Mouse (Mus musculus): ENCODE results near the gene Arl13b. TPM values are rescaled to one million over a fixed set of nuclear protein-coding genes. Genes with fewer than 3 reads are reported as not detected.

The Arl13b gene
- polyA plus RNA-seq, 1 experiment from 2014 or later: 15.3 TPM

GRCm38 (mm10) chr16:62804621-62805020 is 42.2 kb downstream of the Arl13b start:
- no peak overlapping the region for H3K4me3 ChIP-seq
- peaks cover 11% of the 10 kb centered on the region for H3K4me1 ChIP-seq
- H3K36me3 ChIP-seq (replicated peaks): peaks cover 20% of the 10 kb centered on the region
- DNase-seq (ENCODE audit: extremely low spot score, low spot score): no peak
- no peaks in the 10 kb centered on the region for H3K27me3 ChIP-seq (ENCODE audit: poor library complexity, severe bottlenecking)
- H3K9me3 ChIP-seq: no peaks in the 10 kb centered on the region
- WGBS: 98% methylated on average over 3 of the region's 3 CpGs
- H3K27ac ChIP-seq: no peak overlapping the region

GRCm38 (mm10) chr16:62799839-62800238 is 47.0 kb downstream of the Arl13b start:
- Histone ChIP-seq H3K36me3 (replicated peaks) (peaks cover 26% of the 10 kb centered on the region), H3K9me3 (no peaks in the 10 kb centered on the region), H3K27me3 (ENCODE audit: poor library complexity, severe bottlenecking) (no peaks in the 10 kb centered on the region), H3K4me3 (no peak overlapping the region), H3K4me1 (no peaks in the 10 kb centered on the region), H3K27ac (no peak overlapping the region)
- DNase-seq (ENCODE audit: extremely low spot score, low spot score): no peak
- WGBS: 90% methylated on average over 3 of the region's 3 CpGs

GRCm38 (mm10) chr16:62799426-62799825 is 47.4 kb downstream of the Arl13b start:
- Histone ChIP-seq H3K36me3 (replicated peaks) (peaks cover 24% of the 10 kb centered on the region), H3K27me3 (ENCODE audit: poor library complexity, severe bottlenecking) (no peaks in the 10 kb centered on the region), H3K9me3 (no peaks in the 10 kb centered on the region), H3K4me1 (no peaks in the 10 kb centered on the region), H3K27ac (no peak overlapping the region), H3K4me3 (no peak overlapping the region)
- no peak for DNase-seq (ENCODE audit: extremely low spot score, low spot score)
- WGBS: 82% methylated on average over 4 of the region's 4 CpGs

GRCm38 (mm10) chr16:62798808-62799207 is 48.0 kb downstream of the Arl13b start:
- no peak for DNase-seq (ENCODE audit: extremely low spot score, low spot score)
- H3K4me3 ChIP-seq: no peak overlapping the region
- 92% methylated on average over 3 of the region's 3 CpGs for WGBS
- H3K27ac ChIP-seq: no peak overlapping the region
- peaks cover 20% of the 10 kb centered on the region for H3K36me3 ChIP-seq (replicated peaks)
- H3K4me1 ChIP-seq: no peaks in the 10 kb centered on the region
- no peaks in the 10 kb centered on the region for H3K9me3 ChIP-seq
- H3K27me3 ChIP-seq (ENCODE audit: poor library complexity, severe bottlenecking): no peaks in the 10 kb centered on the region

GRCm38 (mm10) chr16:62796608-62797007 is 50.2 kb downstream of the Arl13b start:
- Histone ChIP-seq H3K27ac (no peak overlapping the region), H3K27me3 (ENCODE audit: poor library complexity, severe bottlenecking) (no peaks in the 10 kb centered on the region), H3K4me1 (no peaks in the 10 kb centered on the region), H3K9me3 (no peaks in the 10 kb centered on the region), H3K36me3 (replicated peaks) (peaks cover 13% of the 10 kb centered on the region), H3K4me3 (no peak overlapping the region)
- WGBS: 92% methylated on average over 1 of the region's 1 CpGs
- DNase-seq (ENCODE audit: extremely low spot score, low spot score): no peak

- DNase-seq (ENCODE audit: extremely low spot score, low spot score): peak; percentile 94
- no peaks in the 10 kb centered on the region; the same call in 1 of the 2 replicates for H3K36me3 ChIP-seq (replicated peaks)
Observed at GRCm38 (mm10) chr16:62786621-62787331, 60.1 kb downstream of the Arl13b start, which contains the start of gene Nsun3. Gene Nsun3 (minus strand): TSS chr16:62786818.

GRCm38 (mm10) chr16:62782229-62782628 is 64.6 kb downstream of the Arl13b start:
- DNase-seq (ENCODE audit: extremely low spot score, low spot score): no peak
- 72% methylated on average over 5 of the region's 5 CpGs for WGBS
- no peaks in the 10 kb centered on the region for H3K9me3 ChIP-seq

More at GRCm38 (mm10) chr16:62786621-62787331, 60.1 kb downstream of the Arl13b start, which contains the start of gene Nsun3:
- H3K4me3 ChIP-seq: peak within 1 kb of the TSS; percentile 63
- no peaks in the 10 kb centered on the region; the same call in 1 of the 2 replicates for H3K27me3 ChIP-seq (ENCODE audit: poor library complexity, severe bottlenecking)
- peaks cover 33% of the 10 kb centered on the region for H3K4me1 ChIP-seq
- no peaks in the 10 kb centered on the region for H3K9me3 ChIP-seq
- peak within 1 kb of the TSS; percentile 88 for H3K27ac ChIP-seq
- WGBS: 4% methylated on average over 41 of the region's 41 CpGs

GRCm38 (mm10) chr16:62778282-62778681 is 68.6 kb downstream of the Arl13b start:
- no peak overlapping the region for H3K27ac ChIP-seq
- no peak for DNase-seq (ENCODE audit: extremely low spot score, low spot score)
- whole genome bisulfite sequencing: 76% methylated on average over 10 of the region's 10 CpGs
- H3K4me1 ChIP-seq: 0 out of 2 replicates have a peak, but pooled peaks cover 7% of the 10 kb centered on the region
- H3K9me3 ChIP-seq: no peaks in the 10 kb centered on the region
- no peaks in the 10 kb centered on the region; the same call in 1 of the 2 replicates for H3K27me3 ChIP-seq (ENCODE audit: poor library complexity, severe bottlenecking)
- no peak overlapping the region for H3K4me3 ChIP-seq
- H3K36me3 ChIP-seq (replicated peaks): peaks cover 3% of the 10 kb centered on the region; the same call in 1 of the 2 replicates

More at GRCm38 (mm10) chr16:62782229-62782628, 64.6 kb downstream of the Arl13b start:
- Histone ChIP-seq H3K4me3 (no peak overlapping the region), H3K27ac (no peak overlapping the region), H3K4me1 (peaks cover 38% of the 10 kb centered on the region), H3K27me3 (ENCODE audit: poor library complexity, severe bottlenecking) (no peaks in the 10 kb centered on the region; the same call in 1 of the 2 replicates), H3K36me3 (replicated peaks) (no peaks in the 10 kb centered on the region; the same call in 1 of the 2 replicates)

GRCm38 (mm10) chr16:62776034-62776433 is 70.8 kb downstream of the Arl13b start:
- H3K4me1 ChIP-seq: 0 out of 2 replicates have a peak, but pooled peaks cover 7% of the 10 kb centered on the region
- no peak overlapping the region for H3K4me3 ChIP-seq
- 92% methylated on average over 11 of the region's 11 CpGs for WGBS
- no peaks in the 10 kb centered on the region for H3K27me3 ChIP-seq (ENCODE audit: poor library complexity, severe bottlenecking)
- H3K27ac ChIP-seq: no peak overlapping the region
- H3K9me3 ChIP-seq: no peaks in the 10 kb centered on the region
- 0 out of 2 replicates have a peak, but pooled peaks cover 3% of the 10 kb centered on the region for H3K36me3 ChIP-seq (replicated peaks)
- no peak for DNase-seq (ENCODE audit: extremely low spot score, low spot score)

GRCm38 (mm10) chr16:62773462-62773861 is 73.4 kb downstream of the Arl13b start:
- Histone ChIP-seq H3K9me3 (no peaks in the 10 kb centered on the region), H3K4me1 (0 out of 2 replicates have a peak, but pooled peaks cover 4% of the 10 kb centered on the region), H3K27me3 (ENCODE audit: poor library complexity, severe bottlenecking) (no peaks in the 10 kb centered on the region), H3K4me3 (no peak overlapping the region), H3K36me3 (replicated peaks) (0 out of 2 replicates have a peak, but pooled peaks cover 6% of the 10 kb centered on the region), H3K27ac (no peak overlapping the region)
- DNase-seq (ENCODE audit: extremely low spot score, low spot score): no peak
- WGBS: 82% methylated on average over 4 of the region's 4 CpGs

- Histone ChIP-seq H3K27me3 (ENCODE audit: poor library complexity, severe bottlenecking) (no peaks in the 10 kb centered on the region), H3K27ac (no peak overlapping the region), H3K36me3 (replicated peaks) (peaks cover 7% of the 10 kb centered on the region; the same call in 1 of the 2 replicates), H3K4me3 (no peak overlapping the region), H3K9me3 (no peaks in the 10 kb centered on the region), H3K4me1 (no peaks in the 10 kb centered on the region)
- 87% methylated on average over 2 of the region's 2 CpGs for WGBS
- DNase-seq (ENCODE audit: extremely low spot score, low spot score): no peak
Observed at GRCm38 (mm10) chr16:62758340-62758739, 88.5 kb downstream of the Arl13b start.

GRCm38 (mm10) chr16:62755307-62755706 is 91.5 kb downstream of the Arl13b start:
- DNase-seq (ENCODE audit: extremely low spot score, low spot score): no peak
- 93% methylated on average over 6 of the region's 6 CpGs for WGBS
- no peak overlapping the region for H3K4me3 ChIP-seq
- no peaks in the 10 kb centered on the region for H3K9me3 ChIP-seq
- H3K27ac ChIP-seq: no peak overlapping the region
- no peaks in the 10 kb centered on the region for H3K4me1 ChIP-seq
- H3K36me3 ChIP-seq (replicated peaks): peaks cover 7% of the 10 kb centered on the region; the same call in 1 of the 2 replicates
- H3K27me3 ChIP-seq (ENCODE audit: poor library complexity, severe bottlenecking): no peaks in the 10 kb centered on the region

- no peaks in the 10 kb centered on the region for H3K4me1 ChIP-seq
- H3K9me3 ChIP-seq: no peaks in the 10 kb centered on the region
- 81% methylated on average over 1 of the region's 1 CpGs for WGBS
- H3K4me3 ChIP-seq: no peak overlapping the region
- peaks cover 4% of the 10 kb centered on the region; the same call in 1 of the 2 replicates for H3K36me3 ChIP-seq (replicated peaks)
- H3K27me3 ChIP-seq (ENCODE audit: poor library complexity, severe bottlenecking): no peaks in the 10 kb centered on the region
- H3K27ac ChIP-seq: no peak overlapping the region
- no peak for DNase-seq (ENCODE audit: extremely low spot score, low spot score)
Observed at GRCm38 (mm10) chr16:62753597-62753996, 93.2 kb downstream of the Arl13b start.

Measured in forebrain, embryonic 10.5 days (tissue).